Mouse (Mus musculus) c-Kit-positive CD71-negative TER-119-negative erythroid progenitor cells, embryonic 14.5 days (primary cell): ENCODE data around the gene Cacng4.

Source experiments
- DNase-seq: peaks from one replicate; pipeline ENCODE4 v3.0.0-alpha.2; 2013; ENCODE audit warnings: low read depth

Gene Cacng4

GRCm38 (mm10) chr11:107772002-107772401 is 22.4 kb downstream of the Cacng4 start:
- no peak for DNase-seq

- no peak for DNase-seq
These were observed 26.0 kb downstream of the Cacng4 start for GRCm38 (mm10) chr11:107768361-107768760.

GRCm38 (mm10) chr11:107766932-107767331 is 27.4 kb downstream of the Cacng4 start:
- DNase-seq: no peak

GRCm38 (mm10) chr11:107762688-107763460 is 31.5 kb downstream of the Cacng4 start:
- no peak for DNase-seq

- no peak for DNase-seq
These were observed 32.4 kb downstream of the Cacng4 start for GRCm38 (mm10) chr11:107761790-107762500.

GRCm38 (mm10) chr11:107760001-107760400 is 34.4 kb downstream of the Cacng4 start:
- no peak for DNase-seq

- DNase-seq: no peak
These were observed 34.8 kb downstream of the Cacng4 start for GRCm38 (mm10) chr11:107759516-107759915.

- no peak for DNase-seq
These were observed 45.2 kb downstream of the Cacng4 start for GRCm38 (mm10) chr11:107749114-107749513.

- peak; percentile 6 for DNase-seq
These were observed 45.9 kb downstream of the Cacng4 start for GRCm38 (mm10) chr11:107748243-107749035.

GRCm38 (mm10) chr11:107743100-107743499 is 51.3 kb downstream of the Cacng4 start:
- no peak for DNase-seq

GRCm38 (mm10) chr11:107738418-107739099 is 55.8 kb downstream of the Cacng4 start:
- no peak for DNase-seq

GRCm38 (mm10) chr11:107737886-107738285 is 56.5 kb downstream of the Cacng4 start:
- no peak for DNase-seq

GRCm38 (mm10) chr11:107734133-107734532 is 60.2 kb downstream of the Cacng4 start:
- DNase-seq: no peak

- no peak for DNase-seq
These were observed 62.9 kb downstream of the Cacng4 start for GRCm38 (mm10) chr11:107731498-107731897.

- DNase-seq: no peak
These were observed 63.4 kb downstream of the Cacng4 start for GRCm38 (mm10) chr11:107730940-107731339.

GRCm38 (mm10) chr11:107729141-107729540 is 65.2 kb downstream of the Cacng4 start:
- no peak for DNase-seq

- no peak for DNase-seq
These were observed 66.1 kb downstream of the Cacng4 start for GRCm38 (mm10) chr11:107728073-107728863.

GRCm38 (mm10) chr11:107724603-107725002 is 69.8 kb downstream of the Cacng4 start:
- DNase-seq: no peak

- DNase-seq: no peak
These were observed 73.3 kb downstream of the Cacng4 start for GRCm38 (mm10) chr11:107721057-107721456.

GRCm38 (mm10) chr11:107720264-107721021 is 73.9 kb downstream of the Cacng4 start:
- peak; percentile 24 for DNase-seq
